Mouse (Mus musculus) embryonic stem cell, embryonic (primary cell): ENCODE data around the gene Narfl.

Experiments
- CTCF ChIA-PET, 4 experiments: fragments of 300-600 bp in 2 of 4; fragments of 350-600 bp in 2 of 4; sonication (Branson Sonifier 250); formaldehyde crosslinking; loops; one replicate each; lab custom pipeline; 2022; ENCODE audit warnings: inconsistent platforms in 2 of 4; lab: Charles Lee
- POLR2A ChIA-PET, 4 experiments: fragments of 300-600 bp in 2 of 4; fragments of 350-600 bp in 2 of 4; sonication (Branson Sonifier 250); formaldehyde crosslinking; loops; one replicate each; lab custom pipeline; 2022; ENCODE audit warnings: antibody characterized with exemption in 4 of 4, inconsistent platforms in 1 of 4; lab: Charles Lee

Narfl gene

GRCm38 (mm10) chr17:25802825-25803517 lies 29.4 kb downstream of the Narfl start:
- POLR2A ChIA-PET, result interaction anchor here (0.5 to 2.7 kb wide), 9 partner anchors 18 to 1080 kb away, joined by 3 to 10 read pairs (median 4); partner anchors contain the start of genes Rpusd1 (in 3 of the 4), Chtf18 (in 2 of the 4), Gm20683 (in 1 of the 4) and Haghl (in 1 of the 4)

DNA sequence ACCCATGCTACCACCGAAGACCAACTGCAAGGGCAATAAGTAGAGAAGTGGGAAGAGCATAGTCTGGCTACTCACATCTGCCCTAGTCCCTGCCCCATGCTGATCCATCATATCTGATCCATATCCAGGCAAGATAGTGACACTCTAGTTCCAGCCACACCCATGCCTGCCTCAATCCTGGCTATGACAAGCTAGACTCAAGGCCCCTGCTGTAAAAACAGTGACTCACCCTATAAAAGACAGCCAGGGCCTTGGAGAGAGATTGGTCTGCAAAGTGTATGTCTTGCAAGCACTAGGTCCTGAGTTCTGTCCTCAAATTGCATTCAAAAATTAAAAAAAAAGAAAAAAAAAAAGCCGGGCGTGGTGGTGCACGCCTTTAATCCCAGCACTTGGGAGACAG lies 32.9 kb downstream of the Narfl start:
- POLR2A ChIA-PET, result interaction anchor here in 2 of 4 experiments (0.6 to 1.8 kb wide), 7 partner anchors 8 to 650 kb away, joined by 3 to 8 read pairs (median 5); partner anchors contain the start of genes Metrn (in 2 of the 2) and Stub1 (in 1 of the 2)
- CTCF ChIA-PET, result no interaction called here

More at GRCm38 (mm10) chr17:25802825-25803517, 29.4 kb downstream of the Narfl start:
- CTCF ChIA-PET, result interaction anchor here in 3 of 4 experiments (0.6 to 1.6 kb wide), 10 partner anchors 15 to 655 kb away, joined by 3 to 10 read pairs (median 3); no protein-coding TSS in a partner anchor

GRCm38 (mm10) chr17:25807452-25807851 lies 33.9 kb downstream of the Narfl start:
- ChIA-PET POLR2A (interaction anchor here in 3 of 4 experiments (0.6 to 2.8 kb wide), 10 partner anchors 9 to 952 kb away, joined by 3 to 12 read pairs (median 6); partner anchors contain the start of genes Chtf18 (in 1 of the 3), Haghl (in 1 of the 3), Metrn (in 1 of the 3) and Rpusd1 (in 1 of the 3)), CTCF (interaction anchor here in 3 of 4 experiments (0.5 to 1.9 kb wide), 5 partner anchors 63 to 1627 kb away, joined by 3 to 11 read pairs (median 5); partner anchors contain the start of genes Gng13 (in 1 of the 3) and Ntn3 (in 1 of the 3))

DNA sequence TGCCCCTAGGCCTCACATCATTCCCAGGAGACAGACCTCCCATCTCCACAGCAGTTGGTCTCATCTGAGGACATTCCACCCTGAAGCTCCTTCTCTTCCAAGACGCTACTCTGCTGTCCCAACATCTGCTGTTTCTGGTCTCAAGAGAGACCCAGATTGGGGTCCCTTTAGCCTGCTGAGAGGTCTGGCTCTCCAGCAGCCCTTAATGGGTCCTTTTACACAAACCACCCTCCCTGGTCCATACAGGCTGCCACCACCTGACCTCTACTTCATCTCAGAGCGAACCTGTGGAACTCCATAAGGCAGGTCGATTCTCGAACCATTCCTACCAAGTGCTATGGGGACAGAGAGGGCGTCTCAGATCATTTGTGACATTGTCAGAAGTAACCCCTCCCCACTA lies 34.5 kb downstream of the Narfl start:
- POLR2A ChIA-PET, result interaction anchor here in 3 of 4 experiments (0.9 to 2.8 kb wide), 12 partner anchors 10 to 302 kb away, joined by 3 to 12 read pairs (median 6); partner anchors contain the start of genes Stub1 (in 2 of the 3), Chtf18 (in 1 of the 3), Haghl (in 1 of the 3) and Metrn (in 1 of the 3)
- CTCF ChIA-PET, result interaction anchor here in 3 of 4 experiments (0.5 to 1.9 kb wide), 8 partner anchors 11 to 1599 kb away, joined by 3 to 11 read pairs (median 3); partner anchors contain the start of genes Gng13 (in 1 of the 3), Metrn (in 1 of the 3), Narfl (in 1 of the 3) and Ntn3 (in 1 of the 3)

GRCm38 (mm10) chr17:25808789-25809605 lies 35.4 kb downstream of the Narfl start, which contains the start of gene Fbxl16:
Fbxl16 (plus strand) TSS chr17:25809085.
- ChIA-PET CTCF (interaction anchor here in 3 of 4 experiments (0.7 to 1.9 kb wide), 8 partner anchors 12 to 241 kb away, joined by 3 to 11 read pairs (median 3); partner anchors contain the start of genes Metrn (in 3 of the 3), Narfl (in 1 of the 3) and Sox8 (in 1 of the 3)), POLR2A (interaction anchor here in 3 of 4 experiments (0.5 to 2.8 kb wide), 21 partner anchors 9 to 564 kb away, joined by 3 to 12 read pairs (median 3); partner anchors contain the start of genes Metrn (in 3 of the 3), Stub1 (in 2 of the 3), Chtf18 (in 1 of the 3) and Haghl (in 1 of the 3))

DNA sequence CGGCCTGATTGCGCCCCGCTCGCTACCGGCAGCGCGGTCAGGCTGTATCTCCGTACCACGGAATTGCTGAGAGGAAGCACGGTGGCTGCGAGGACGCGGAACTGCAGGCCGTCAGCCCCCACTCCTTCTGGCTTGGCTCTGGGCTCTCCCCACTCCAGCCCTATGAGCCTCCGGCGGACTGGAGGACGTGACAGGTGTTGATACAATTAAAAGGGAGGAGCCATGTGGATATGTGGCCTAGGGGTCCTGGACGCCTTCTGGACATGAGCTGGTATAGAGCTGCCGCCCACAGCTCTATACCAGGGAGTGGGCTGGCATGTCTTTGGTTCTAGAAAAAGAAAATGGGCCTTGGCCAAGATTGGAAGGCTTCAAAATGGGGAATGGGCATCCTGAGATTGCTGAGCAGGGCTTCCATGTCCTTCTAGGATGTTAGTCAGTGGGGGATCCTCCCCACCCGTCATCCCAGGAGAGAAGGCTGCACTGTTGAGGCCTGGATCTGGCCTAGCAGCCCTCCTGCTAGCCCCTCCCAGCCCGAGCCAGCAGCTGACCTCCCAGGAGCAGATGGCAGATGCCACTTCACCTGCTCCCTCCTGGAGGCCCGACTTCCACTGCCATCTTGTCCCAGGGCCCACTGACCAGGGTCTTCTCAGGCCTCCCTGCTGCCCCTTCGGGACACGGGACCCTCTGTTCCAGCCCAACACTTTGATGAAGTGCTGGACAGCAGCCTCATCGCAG lies 36.2 kb downstream of the Narfl start:
- CTCF ChIA-PET, result interaction anchor here in 3 of 4 experiments (0.7 to 1.5 kb wide), 6 partner anchors 13 to 239 kb away, joined by 3 to 5 read pairs (median 3); partner anchors contain the start of genes Metrn (in 1 of the 3), Narfl (in 1 of the 3) and Sox8 (in 1 of the 3)

DNA sequence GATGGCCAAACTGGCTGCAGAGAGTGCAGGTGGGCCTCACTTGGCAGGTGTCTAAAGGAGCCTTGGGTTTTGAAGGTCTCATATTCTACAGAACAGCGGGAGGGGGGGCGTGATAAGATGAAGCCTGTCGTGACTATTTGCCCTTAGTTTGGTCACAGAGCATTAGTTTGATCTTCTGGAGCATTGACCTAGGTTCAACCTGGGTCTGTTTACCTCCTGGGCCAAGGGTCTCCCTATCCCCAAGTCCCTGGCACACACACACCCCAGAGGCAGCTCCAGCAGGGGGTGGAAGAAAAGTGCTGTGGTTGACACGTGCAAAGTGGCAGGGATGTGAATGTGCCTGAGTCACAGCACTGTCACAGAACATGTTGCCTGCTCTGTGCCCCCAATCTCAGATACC lies 37.3 kb downstream of the Narfl start:
- POLR2A ChIA-PET, result no interaction called here
- CTCF ChIA-PET, result no interaction called here

More for the DNA sequence above, 36.2 kb downstream of the Narfl start:
- POLR2A ChIA-PET, result interaction anchor here in 3 of 4 experiments (0.5 to 2.8 kb wide), 17 partner anchors 8 to 565 kb away, joined by 3 to 16 read pairs (median 4); partner anchors contain the start of genes Metrn (in 3 of the 3), Haghl (in 1 of the 3), Jmjd8 (in 1 of the 3) and Stub1 (in 1 of the 3)

DNA sequence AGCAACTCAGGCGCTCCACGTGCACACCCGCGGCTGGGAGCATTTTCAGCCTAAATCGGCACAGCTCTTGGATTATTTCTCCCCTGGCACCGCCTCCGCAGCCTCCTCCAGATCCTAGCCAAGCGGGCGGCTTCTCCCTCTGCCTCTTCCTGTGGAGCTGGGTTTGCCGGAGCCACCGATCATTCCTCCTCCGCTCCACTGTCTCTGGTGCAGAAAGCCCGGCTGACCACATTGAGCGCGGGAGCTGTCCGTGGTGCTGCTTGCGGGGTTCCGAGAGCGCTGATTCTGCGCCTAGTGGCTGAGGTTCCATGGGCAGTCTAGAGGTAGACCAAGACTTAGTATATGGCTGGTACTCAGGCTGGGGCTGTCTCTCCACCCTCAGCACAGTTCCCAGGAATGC lies 39.9 kb downstream of the Narfl start:
- ChIA-PET POLR2A (interaction anchor here (0.6 to 10.0 kb wide), 22 partner anchors 9 to 1103 kb away, joined by 3 to 92 read pairs (median 4); partner anchors contain the start of genes Wdr24 (in 3 of the 4), Chtf18 (in 2 of the 4), Rpusd1 (in 2 of the 4) and Stub1 (in 2 of the 4)), CTCF (interaction anchor here (0.5 to 1.9 kb wide), 21 partner anchors 9 to 1122 kb away, joined by 3 to 6 read pairs (median 3); partner anchors contain the start of genes Stub1 (in 2 of the 4), Chtf18 (in 1 of the 4), Rhot2 (in 1 of the 4) and Rpusd1 (in 1 of the 4))

DNA sequence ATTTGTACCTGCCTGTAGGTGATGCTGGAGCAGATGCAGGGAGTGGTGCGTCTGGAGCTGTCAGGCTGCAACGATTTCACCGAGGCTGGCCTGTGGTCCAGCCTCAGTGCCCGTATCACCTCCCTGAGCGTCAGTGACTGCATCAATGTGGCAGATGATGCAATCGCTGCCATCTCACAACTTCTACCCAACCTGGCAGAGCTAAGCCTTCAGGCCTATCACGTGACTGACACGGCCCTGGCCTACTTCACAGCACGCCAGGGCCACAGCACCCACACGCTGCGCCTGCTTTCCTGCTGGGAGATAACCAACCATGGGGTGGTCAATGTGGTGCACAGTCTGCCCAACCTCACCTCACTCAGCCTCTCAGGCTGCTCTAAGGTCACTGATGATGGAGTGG lies 44.1 kb downstream of the Narfl start:
- POLR2A ChIA-PET, result interaction anchor here in 2 of 4 experiments (0.6 to 10.0 kb wide), 11 partner anchors 9 to 435 kb away, joined by 3 to 92 read pairs (median 3); partner anchors contain the start of genes Stub1 (in 2 of the 2), Fbxl16 (in 1 of the 2), Jmjd8 (in 1 of the 2) and Luc7l (in 1 of the 2)
- CTCF ChIA-PET, result interaction anchor here in 3 of 4 experiments (0.6 to 1.5 kb wide), 6 partner anchors 16 to 367 kb away, joined by 3 to 6 read pairs (median 4); partner anchors contain the start of gene Wdr90 (in 1 of the 3)

DNA sequence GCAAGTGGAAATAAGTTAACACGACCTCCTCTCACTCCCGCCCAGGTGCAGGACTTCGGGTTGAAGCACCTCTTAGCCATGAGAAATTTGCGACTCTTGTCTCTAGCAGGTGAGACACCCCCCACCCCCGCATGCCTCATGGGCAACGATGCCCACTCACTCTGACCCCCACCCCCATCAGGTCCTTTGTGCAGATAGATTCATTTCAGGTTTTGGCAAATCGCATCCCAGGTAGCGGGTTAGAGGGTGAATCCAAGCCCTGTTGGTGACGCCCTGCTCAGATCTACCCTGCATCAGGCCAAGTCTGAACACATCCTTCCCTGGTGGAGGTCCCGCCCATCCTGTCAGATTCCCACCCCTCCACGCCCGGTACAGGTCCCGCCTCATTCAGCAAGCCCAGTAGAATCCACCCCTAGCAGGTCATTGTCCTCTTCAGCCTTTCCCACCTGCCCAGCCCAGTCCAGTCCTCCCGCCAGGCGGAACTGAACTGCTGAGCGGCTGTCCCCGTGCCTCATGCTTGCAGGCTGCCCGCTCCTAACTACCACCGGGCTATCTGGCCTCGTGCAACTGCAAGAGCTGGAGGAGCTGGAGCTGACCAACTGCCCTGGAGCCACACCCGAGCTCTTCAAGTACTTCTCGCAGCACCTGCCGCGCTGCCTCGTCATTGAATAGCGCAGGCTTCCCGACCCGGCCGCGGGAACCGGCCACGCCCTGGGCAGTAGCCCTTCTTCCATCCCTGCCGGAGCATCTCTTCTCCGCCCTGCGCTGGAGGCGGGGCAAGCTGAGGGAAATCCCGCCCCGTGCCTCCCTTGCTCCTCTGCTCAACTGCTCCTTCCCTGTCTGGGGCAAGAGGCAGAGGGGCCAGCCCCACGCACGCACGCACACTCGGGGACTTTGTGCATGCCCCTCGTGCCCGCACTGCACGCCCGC lies 45.5 kb downstream of the Narfl start:
- POLR2A ChIA-PET, result interaction anchor here in 3 of 4 experiments (0.5 to 10.0 kb wide), 19 partner anchors 9 to 546 kb away, joined by 3 to 92 read pairs (median 3); partner anchors contain the start of genes Jmjd8 (in 3 of the 3), Stub1 (in 3 of the 3), Fbxl16 (in 2 of the 3) and Chtf18 (in 1 of the 3)
- CTCF ChIA-PET, result interaction anchor here in 2 of 4 experiments (0.6 to 1.1 kb wide), 6 partner anchors 14 to 304 kb away, joined by 3 to 4 read pairs (median 4); partner anchors contain the start of genes Mcrip2 (in 1 of the 2), Mrpl28 (in 1 of the 2) and Stub1 (in 1 of the 2)

DNA sequence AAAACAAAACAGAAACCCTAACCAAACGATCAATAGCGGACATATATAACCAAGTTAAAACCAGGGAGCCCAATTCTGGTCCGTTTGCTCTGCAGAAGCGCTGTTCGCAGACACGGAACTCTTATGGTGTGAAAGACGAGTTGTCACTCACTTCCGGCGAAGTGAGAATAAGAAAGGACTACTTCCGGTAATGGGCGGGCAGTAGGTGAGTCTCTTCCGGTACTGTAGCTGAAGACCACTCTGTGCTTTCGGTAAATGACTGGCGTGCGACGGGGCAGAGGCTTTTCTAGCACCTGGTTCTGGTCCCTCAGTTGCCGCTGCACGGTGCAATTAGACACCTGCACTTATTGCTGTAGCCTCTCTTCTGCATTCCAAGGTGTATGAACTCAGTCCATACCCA lies 49.9 kb downstream of the Narfl start, which contains the start of gene Wdr24:
TSS of gene Wdr24 (plus strand) at position 176 of the 400 bp plus-strand sequence.
- CTCF ChIA-PET, result interaction anchor here in 2 of 4 experiments (1.2 to 1.5 kb wide), 3 partner anchors 9 to 308 kb away, joined by 3 to 11 read pairs (median 3); partner anchors contain the start of gene Stub1 (in 2 of the 2)
- POLR2A ChIA-PET, result interaction anchor here (0.5 to 4.4 kb wide), 18 partner anchors 9 to 97 kb away, joined by 3 to 60 read pairs (median 6); partner anchors contain the start of genes Stub1 (in 3 of the 4), Rhbdl1 (in 2 of the 4), Fam173a (in 1 of the 4) and Mcrip2 (in 1 of the 4)

DNA sequence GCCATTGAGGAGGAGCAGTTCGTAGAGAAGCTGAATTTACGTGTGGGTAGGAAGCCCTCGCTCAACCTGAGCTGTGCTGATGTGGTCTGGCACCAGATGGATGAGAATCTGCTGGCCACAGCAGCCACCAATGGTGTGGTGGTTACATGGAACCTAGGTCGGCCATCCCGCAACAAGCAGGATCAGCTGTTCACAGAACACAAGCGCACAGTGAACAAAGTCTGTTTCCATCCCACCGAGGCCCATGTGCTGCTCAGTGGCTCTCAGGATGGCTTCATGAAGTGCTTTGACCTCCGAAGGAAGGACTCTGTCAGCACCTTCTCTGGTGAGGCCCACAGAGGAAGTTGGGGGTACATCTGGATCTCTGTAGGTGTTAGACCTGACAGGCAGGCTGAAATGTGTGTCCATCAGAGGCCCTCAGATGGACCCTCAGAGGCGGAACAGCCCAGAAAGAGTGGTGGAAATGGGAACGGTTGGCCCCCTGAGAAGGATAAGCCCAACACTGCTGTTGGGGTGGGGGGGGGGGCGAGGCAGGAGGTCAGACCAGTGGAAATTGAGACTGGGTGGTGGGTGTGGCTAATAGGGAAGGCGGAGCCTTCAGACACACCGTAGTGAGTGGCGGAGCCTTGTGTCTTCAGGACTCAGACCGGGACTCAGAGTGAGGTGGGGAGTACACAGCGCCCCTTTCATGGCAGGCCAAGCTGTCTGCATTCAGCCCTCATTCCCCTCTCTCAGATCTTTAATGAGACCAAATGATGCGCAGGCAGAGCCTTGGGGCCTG lies 51.0 kb downstream of the Narfl start:
- ChIA-PET CTCF (interaction anchor here in 1 of 4 experiments (1.0 to 1.5 kb wide), 2 partner anchors 8 to 12 kb away, joined by 3 to 4 read pairs; partner anchors contain the start of gene Stub1), POLR2A (interaction anchor here (0.7 to 4.4 kb wide), 12 partner anchors 8 to 399 kb away, joined by 3 to 60 read pairs (median 4); partner anchors contain the start of genes Rhbdl1 (in 2 of the 4), Stub1 (in 2 of the 4) and Mcrip2 (in 1 of the 4))

DNA sequence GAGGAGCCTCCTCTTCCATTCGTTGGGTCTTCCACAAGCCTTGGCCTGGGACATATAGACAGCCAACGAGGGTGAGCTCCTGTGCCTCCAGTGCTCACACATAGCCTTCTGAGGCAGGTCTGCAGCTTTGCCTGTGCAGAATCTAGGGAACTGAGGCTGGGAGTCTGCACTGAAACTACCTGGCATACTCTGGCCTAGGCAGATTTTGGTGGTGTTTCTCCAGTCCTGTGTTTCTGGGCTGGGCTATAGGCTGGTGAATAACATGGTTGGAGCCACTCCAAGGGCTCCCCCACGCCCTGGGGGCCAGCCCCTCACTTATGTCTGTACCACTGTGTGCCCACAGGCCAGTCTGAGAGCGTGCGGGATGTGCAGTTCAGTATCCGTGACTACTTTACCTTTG lies 51.7 kb downstream of the Narfl start:
- ChIA-PET POLR2A (interaction anchor here in 3 of 4 experiments (0.7 to 4.4 kb wide), 7 partner anchors 8 to 399 kb away, joined by 3 to 60 read pairs (median 4); partner anchors contain the start of genes Stub1 (in 2 of the 3), Haghl (in 1 of the 3) and Rhbdl1 (in 1 of the 3)), CTCF (no interaction called here)
